In the genomic region with DNA sequence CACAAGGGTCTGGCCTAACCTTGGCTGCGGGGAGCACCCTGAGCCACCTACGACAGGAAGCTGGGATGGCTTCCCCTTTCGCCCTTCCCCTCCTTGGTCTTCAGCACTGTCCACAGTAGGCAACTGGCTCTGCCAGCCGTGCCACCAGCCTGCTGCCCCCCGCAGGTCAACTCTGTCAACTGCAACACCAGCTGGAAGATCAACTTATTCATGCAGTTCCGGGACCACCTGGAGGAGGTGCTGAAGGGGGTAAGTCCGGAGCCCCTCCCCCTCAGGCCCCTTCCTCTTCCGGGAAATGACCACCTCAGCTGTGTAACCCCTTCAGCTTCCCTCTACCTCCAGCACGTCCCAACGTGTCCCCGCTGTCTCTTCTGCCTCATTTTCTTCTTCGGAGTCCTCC, we compare ENCODE assay signal across 8 mouse cellular contexts. TPM values are rescaled to one million over a fixed set of nuclear protein-coding genes. Genes with fewer than 3 reads are reported as not detected.
DNase-seq lines count a peak whose midpoint lies in the region; ATAC-seq and TF ChIP-seq lines count a peak whose summit lies in the region.
"Had no signal": no experiment of that assay in that cellular context is flagged by ENCODE, and none has a peak within 500 bp of the region (broad histone marks: within the 10 kb centered on the region; RNA-seq: fewer than 3 reads in every experiment).

No protein-coding gene starts in this region.

- no peaks in the 10 kb centered on the region for H3K27me3 ChIP-seq in kidney, postnatal 0 days (ENCODE audit: insufficient read depth, low read length)
- H3K27me3 ChIP-seq: midbrain, embryonic 12.5 days had no signal

- TF ChIP-seq POLR2A in bone marrow macrophage, adult 2 months (IDR thresholded peaks at IDR 0.05; ENCODE audit: borderline replicate concordance, low read depth, low read length) = no peak

- H3K36me3 ChIP-seq in kidney, postnatal 0 days (ENCODE audit: insufficient read depth, low read length) = peaks cover 8% of the 10 kb centered on the region; the same call in 1 of the 2 replicates
- peaks cover 35% of the 10 kb centered on the region for H3K36me3 ChIP-seq in ES-E14 (ENCODE audit: control insufficient read depth, insufficient read depth, low read length, poor library complexity, severe bottlenecking)
- H3K36me3 ChIP-seq: midbrain, embryonic 12.5 days had no signal

- H3K9me3 ChIP-seq in kidney, postnatal 0 days (replicated peaks; ENCODE audit: low read length) = no peaks in the 10 kb centered on the region
- H3K9me3 ChIP-seq in ES-E14 (ENCODE audit: control insufficient read depth, insufficient read depth, low read depth, low read length) = no peaks in the 10 kb centered on the region
- H3K9me3 ChIP-seq: midbrain, embryonic 12.5 days had no signal

- no peak for ATAC-seq in kidney, postnatal 0 days (replicated peaks; ENCODE audit: low FRiP score, low read depth)

- DNase-seq in kidney, postnatal 0 days (ENCODE audit: low spot score) = peak; percentile 35
- no peak for DNase-seq in kidney, postnatal 14 days
- DNase-seq in ES-E14 (ENCODE audit: low read depth, low spot score) = no peak
- peak; percentile 27 for DNase-seq in lung, postnatal 14 days
- DNase-seq in Muller cell, postnatal 12 days (ENCODE audit: inconsistent ontology term) = no peak
- DNase-seq in frontal cortex, postnatal 36 days (ENCODE audit: low spot score in 2 of 2) = no peak

- no peak overlapping the region for H3K4me2 ChIP-seq in kidney, postnatal 0 days (ENCODE audit: low read length)
- H3K4me2 ChIP-seq: midbrain, embryonic 12.5 days had no signal

- no peak overlapping the region for H3K4me3 ChIP-seq in kidney, postnatal 0 days (replicated peaks; ENCODE audit: low read depth, low read length)
- peak overlapping the region; percentile 20 to 63; a peak in 3 of 4 replicates for H3K4me3 ChIP-seq in ES-E14 (ENCODE audit: insufficient read depth in 1 of 2, low read depth in 1 of 2, low read length in 2 of 2, poor library complexity in 1 of 2, severe bottlenecking in 1 of 2)
- H3K4me3 ChIP-seq in bone marrow macrophage, adult 2 months (ENCODE audit: insufficient read depth, low read length) = no peak overlapping the region
- H3K4me3 ChIP-seq: midbrain, embryonic 12.5 days had no signal

- peak; percentile 67 for TF ChIP-seq CTCF in kidney, postnatal 0 days (IDR thresholded peaks at IDR 0.05; ENCODE audit: low read depth)
- peak; percentile 14; the same call in 1 of the 2 replicates for TF ChIP-seq CTCF in bone marrow macrophage, adult 2 months (IDR thresholded peaks at IDR 0.05; ENCODE audit: low read depth, low read length)

- no peak overlapping the region for H3K27ac ChIP-seq in kidney, postnatal 0 days
- H3K27ac ChIP-seq in ES-E14 (ENCODE audit: insufficient read depth, low read depth, low read length, poor library complexity, severe bottlenecking) = no peak overlapping the region; the same call in 1 of the 2 replicates
- H3K27ac ChIP-seq in bone marrow macrophage, adult 2 months (ENCODE audit: insufficient read depth, low read depth, low read length) = no peak overlapping the region
- H3K27ac ChIP-seq: midbrain, embryonic 12.5 days had no signal

- no peak overlapping the region for H3K9ac ChIP-seq in kidney, postnatal 0 days (ENCODE audit: low read depth, low read length)
- H3K9ac ChIP-seq in ES-E14 (ENCODE audit: insufficient read depth, low read depth, low read length, poor library complexity, severe bottlenecking) = peak overlapping the region; percentile 68; the same call in 1 of the 2 replicates
- H3K9ac ChIP-seq: midbrain, embryonic 12.5 days had no signal

- no peaks in the 10 kb centered on the region for H3K4me1 ChIP-seq in kidney, postnatal 0 days (replicated peaks; ENCODE audit: insufficient read depth, low read length)
- peaks cover 4 to 12% of the 10 kb centered on the region in 2 experiments; a peak in 3 of 4 replicates for H3K4me1 ChIP-seq in ES-E14 (ENCODE audit: control insufficient read depth in 2 of 2, insufficient read depth in 2 of 2, low read length in 2 of 2, poor library complexity in 1 of 2)
- H3K4me1 ChIP-seq in bone marrow macrophage, adult 2 months (ENCODE audit: control insufficient read depth, insufficient read depth, low read length) = peaks cover 19% of the 10 kb centered on the region

- in situ Hi-C loops in ES-E14 (cut with MboI; ENCODE audit: low sequenced_read_pairs in 2 of 2, unreplicated experiment in 2 of 2) = no loop called here

- WGBS in kidney, postnatal 0 days = 44% methylated on average over 12 of the region's 12 CpGs

TF ChIP-seq in ES-E14, 5 proteins besides CTCF, POLR2A, EP300 and RAD21:
- TF ChIP-seq HCFC1 (IDR thresholded peaks at IDR 0.05; ENCODE audit: borderline replicate concordance, insufficient read depth, low read length) (peak; percentile 63; the same call in 1 of the 2 replicates), ZNF384 (IDR thresholded peaks at IDR 0.05; ENCODE audit: low read depth, low read length) (no peak), CHD2 (IDR thresholded peaks at IDR 0.05; ENCODE audit: low read depth, low read length) (0 out of 2 replicates have a peak, but pooled peaks have one; percentile 32), MAFK (IDR thresholded peaks at IDR 0.05; ENCODE audit: insufficient read depth, low read depth, low read length) (no peak)

RNA-seq across cellular contexts. Expression of a gene that starts 30.3 kb away (rescaled TPM):
- polyA plus RNA-seq in kidney, postnatal 0 days (2015; fragmentation: Nextera tagmentation; extraction: Ambion mirVana) = 4.1 and 4.2 TPM in 2 replicates
- total RNA-seq in ES-E14 (2012; rRNA removed) = 44.1 and 74.5 TPM in 2 replicates
- polyA plus RNA-seq in bone marrow macrophage, adult 2 months (2012; ENCODE audit: insufficient read depth, insufficient read length, missing spikeins) = 3.1 and 3.5 TPM in 2 replicates

RNA-seq across cellular contexts. Expression of a gene that starts 46.3 kb away (rescaled TPM):
- 286 and 315 TPM in 2 replicates for polyA plus RNA-seq in kidney, postnatal 0 days (2015; fragmentation: Nextera tagmentation; extraction: Ambion mirVana)
- total RNA-seq in ES-E14 (2012; rRNA removed) = 175 and 199 TPM in 2 replicates
- 75.5 and 91.6 TPM in 2 replicates for polyA plus RNA-seq in bone marrow macrophage, adult 2 months (2012; ENCODE audit: insufficient read depth, insufficient read length, missing spikeins)

RNA-seq across cellular contexts. Expression of a gene that starts 58.6 kb away (rescaled TPM):
- polyA plus RNA-seq in kidney, postnatal 0 days (2015; fragmentation: Nextera tagmentation; extraction: Ambion mirVana) = 6.3 and 6.7 TPM in 2 replicates
- 36.4 and 53.2 TPM in 2 replicates for total RNA-seq in ES-E14 (2012; rRNA removed)
- 60.8 and 83.0 TPM in 2 replicates for polyA plus RNA-seq in bone marrow macrophage, adult 2 months (2012; ENCODE audit: insufficient read depth, insufficient read length, missing spikeins)

Comparison
In these comparisons a context has a peak if more than half of its experiments do, and no peak if none do; other contexts are left out.
1. DNase-seq: peak in kidney, postnatal 0 days (single experiment) and lung, postnatal 14 days (single experiment); none in kidney, postnatal 14 days (single experiment), ES-E14 (single experiment), Muller cell, postnatal 12 days (single experiment) and frontal cortex, postnatal 36 days (0 of 2).
2. H3K4me3 ChIP-seq: peak in ES-E14 (2 of 2); none in kidney, postnatal 0 days (single experiment) and bone marrow macrophage, adult 2 months (single experiment).